Mouse (Mus musculus): ENCODE measurements around the gene Gpr161. TPM values are rescaled to one million over a fixed set of nuclear protein-coding genes. Genes with fewer than 3 reads are reported as not detected.
"Not testable (repeated sequence)": the region's sequence is repeated elsewhere in the genome, so short reads cannot be mapped to it uniquely, and the experiment has no call there.

Gene Gpr161
- total RNA-seq, 2 experiments from 2014 or later, result 12.7 to 14.3 TPM

DNA sequence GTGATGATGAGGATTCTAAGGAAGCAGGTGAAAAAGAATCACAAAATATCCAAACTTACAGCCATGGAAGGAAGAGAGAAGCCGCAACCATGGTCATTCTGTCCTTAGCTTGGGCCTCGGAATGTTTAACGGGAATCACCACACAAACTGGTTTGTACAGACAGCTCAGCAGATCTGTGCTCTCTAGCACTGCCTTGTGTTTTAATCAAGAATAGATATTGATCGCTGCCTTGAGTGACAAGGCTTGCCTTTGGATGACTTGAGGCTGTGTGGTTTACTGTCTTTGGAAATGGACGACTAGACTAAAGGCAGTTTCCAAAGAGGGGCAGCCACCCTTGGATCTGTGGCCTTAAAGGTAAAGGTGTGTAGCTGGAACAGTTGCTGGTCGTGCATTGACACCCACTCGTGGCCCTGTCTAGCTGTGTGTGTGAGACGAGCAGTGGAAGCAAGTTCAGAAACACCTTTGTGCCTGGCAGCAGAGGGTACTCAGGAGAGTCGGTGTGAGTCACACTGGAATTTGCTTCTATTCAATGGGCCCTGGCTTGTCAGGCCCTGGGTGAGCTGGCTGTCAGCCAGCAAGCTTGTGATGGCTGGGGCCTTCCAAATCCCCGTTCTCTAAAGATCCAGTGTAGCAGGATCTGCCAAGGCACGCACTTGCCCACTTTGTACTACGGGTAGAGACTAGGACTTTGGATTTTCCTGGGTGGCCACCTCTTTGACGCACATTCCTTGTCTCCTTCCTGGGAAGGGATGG, 7.0 kb downstream of the Gpr161 start:
- intact Hi-C loops (cut with DNase I), result no loop called here
- peak; percentile 27 to 52 for DNase-seq (ENCODE audit: extremely low spot score in 1 of 2, low spot score in 2 of 2)

DNA sequence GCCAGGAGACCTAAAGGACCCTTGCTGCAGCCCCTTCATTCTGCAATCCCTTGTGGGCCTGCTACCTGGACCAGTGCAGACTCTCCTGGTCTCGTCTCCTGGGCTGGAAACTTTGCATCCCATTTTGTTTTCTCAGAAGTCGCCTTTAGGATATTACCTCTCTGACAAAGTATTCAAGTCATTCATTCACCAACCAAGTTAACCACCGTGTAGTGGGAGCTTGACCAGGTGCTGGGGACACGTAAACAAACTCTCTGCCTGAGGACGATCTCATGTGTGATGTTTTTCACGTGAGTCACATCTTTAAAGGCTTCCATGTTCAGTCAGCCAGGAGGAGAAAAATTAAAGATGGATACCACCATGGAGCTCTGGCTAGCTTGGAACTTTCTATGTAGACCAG, 7.6 kb downstream of the Gpr161 start:
- intact Hi-C loops (cut with DNase I), result no loop called here
- DNase-seq (ENCODE audit: extremely low spot score in 1 of 2, low spot score in 2 of 2), result no peak

DNA sequence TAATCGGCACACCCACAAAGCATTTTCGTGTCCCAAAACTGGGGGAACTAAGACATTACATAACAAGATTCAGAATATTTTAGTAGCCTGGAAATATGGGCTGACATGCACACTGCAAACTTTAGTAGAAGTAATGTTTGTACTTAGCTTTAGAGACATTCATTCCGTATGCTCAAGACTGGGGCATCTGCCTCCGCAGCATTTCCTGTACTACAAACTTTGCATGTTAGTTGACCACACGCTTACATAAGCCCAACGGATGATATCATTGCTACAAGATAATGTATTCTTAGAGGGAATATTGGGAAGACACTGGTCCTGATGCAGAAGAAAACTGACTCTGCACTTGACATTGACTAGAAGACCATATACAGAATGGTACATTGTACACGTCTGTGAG, 8.8 kb downstream of the Gpr161 start:
- DNase-seq (ENCODE audit: extremely low spot score in 1 of 2, low spot score in 2 of 2), result no peak
- intact Hi-C loops (cut with DNase I), result no loop called here

DNA sequence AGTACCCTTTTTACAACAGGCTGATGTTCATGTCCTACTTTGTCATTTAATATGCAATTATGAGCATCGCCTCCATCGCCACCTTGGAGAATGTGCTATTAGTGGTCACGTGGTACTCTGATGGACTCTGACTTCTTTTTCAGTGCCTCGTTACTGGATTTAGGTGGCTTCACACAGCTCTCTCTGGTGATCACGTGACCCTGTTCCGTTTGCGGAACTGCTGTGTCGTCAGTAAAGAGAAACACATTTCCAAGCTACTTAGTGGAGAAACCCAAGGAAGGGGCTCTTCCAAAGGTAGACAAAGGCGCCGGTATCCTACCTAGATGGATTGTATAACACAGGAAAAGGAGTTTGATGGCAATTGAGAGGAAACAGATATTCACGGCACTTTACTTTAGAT, 12.6 kb downstream of the Gpr161 start:
- intact Hi-C loops (cut with DNase I), result no loop called here
- DNase-seq (ENCODE audit: extremely low spot score in 1 of 2, low spot score in 2 of 2), result no peak

DNA sequence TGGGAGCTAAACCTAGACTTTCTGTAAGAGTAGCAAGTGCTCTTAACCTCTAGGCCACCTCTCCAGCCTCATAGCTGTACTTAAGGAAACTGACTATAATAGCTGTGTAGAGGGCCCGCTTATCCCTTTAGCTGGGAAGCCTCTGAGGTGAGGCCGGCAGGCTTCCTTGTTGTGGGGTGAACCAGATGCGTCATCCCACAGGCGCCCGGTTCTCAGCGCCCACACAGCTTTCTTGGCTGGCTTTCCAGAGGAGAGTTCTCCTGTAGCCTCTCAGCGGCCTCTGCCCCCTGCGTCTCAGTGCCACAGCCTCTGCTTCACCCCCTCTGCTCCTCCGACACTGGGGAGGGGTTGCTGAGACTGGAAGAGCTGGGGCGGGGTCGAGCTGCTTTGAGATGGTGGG, 20.8 kb downstream of the Gpr161 start:
- DNase-seq (ENCODE audit: extremely low spot score in 1 of 2, low spot score in 2 of 2), result no peak
- intact Hi-C loops (cut with DNase I), result no loop called here

DNA sequence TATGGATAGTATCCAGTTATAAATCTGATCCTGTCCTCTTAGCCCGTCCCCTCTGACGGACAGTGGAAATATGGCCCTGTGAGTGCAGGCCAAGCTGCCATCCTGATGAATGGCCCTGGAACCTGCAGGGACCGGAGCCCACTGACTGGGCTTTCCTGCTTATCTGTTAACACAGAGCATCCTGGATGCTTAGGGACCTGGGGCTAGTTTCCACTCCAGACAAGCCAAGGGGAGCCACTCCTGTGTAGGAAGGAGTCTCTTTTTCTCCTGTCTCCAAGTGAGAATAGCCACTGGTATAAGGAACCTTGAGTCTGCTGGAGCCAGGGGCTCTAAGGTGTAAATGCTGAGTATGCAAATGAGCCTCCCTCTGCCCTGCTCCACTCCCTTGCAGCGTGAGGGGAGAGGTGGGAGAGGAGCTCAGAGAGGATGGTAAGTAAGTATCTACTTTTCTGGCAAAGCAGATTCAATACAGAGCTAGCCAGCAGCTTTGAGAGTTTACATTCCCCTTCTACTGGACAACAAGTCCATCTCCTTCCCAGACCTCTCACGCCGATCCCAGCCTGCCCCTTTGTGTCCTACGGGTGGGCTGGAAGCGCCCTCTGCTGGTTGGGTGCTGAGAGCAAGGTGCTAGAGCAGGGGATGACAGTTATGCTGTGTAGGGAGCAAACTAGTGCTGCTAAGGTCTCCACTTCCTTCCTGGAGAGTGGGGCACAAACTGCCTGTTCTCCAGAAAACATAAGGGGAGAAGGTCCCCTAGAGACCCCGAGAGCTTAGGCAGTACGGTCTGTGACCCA, 24.7 kb downstream of the Gpr161 start:
- DNase-seq (ENCODE audit: extremely low spot score in 1 of 2, low spot score in 2 of 2), result peak; percentile 53 to 86
- intact Hi-C loops (cut with DNase I), result loop anchor here (2.0 kb wide), 1 partner anchor 68 kb away; no protein-coding TSS in a partner anchor

DNA sequence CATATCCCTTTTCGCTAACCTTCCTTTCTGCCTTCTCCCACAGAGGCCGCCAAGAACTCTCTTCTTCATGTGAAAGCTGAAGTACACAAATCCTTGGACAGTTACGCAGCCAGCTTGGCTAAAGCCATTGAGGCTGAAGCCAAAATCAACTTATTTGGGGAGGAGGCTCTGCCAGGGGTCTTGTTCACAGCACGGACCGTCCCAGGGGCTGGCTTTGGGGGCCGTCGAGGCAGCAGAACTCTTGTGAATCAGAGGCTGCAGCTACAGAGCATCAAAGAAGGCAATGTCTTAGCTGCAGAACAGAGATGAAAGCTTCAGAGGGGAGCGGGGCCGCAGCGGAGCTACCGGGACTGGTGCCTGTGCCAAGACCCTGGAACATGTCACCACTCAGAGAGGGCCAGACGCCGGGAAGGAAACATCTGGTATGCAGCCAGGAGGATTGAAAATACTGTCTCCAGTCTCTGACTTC, 25.8 kb downstream of the Gpr161 start:
- intact Hi-C loops (cut with DNase I), result loop anchor here (2.0 kb wide), 1 partner anchor 69 kb away; no protein-coding TSS in a partner anchor
- peak in 1 of 2 experiments; percentile 35 for DNase-seq (ENCODE audit: extremely low spot score in 1 of 2, low spot score in 2 of 2)

DNA sequence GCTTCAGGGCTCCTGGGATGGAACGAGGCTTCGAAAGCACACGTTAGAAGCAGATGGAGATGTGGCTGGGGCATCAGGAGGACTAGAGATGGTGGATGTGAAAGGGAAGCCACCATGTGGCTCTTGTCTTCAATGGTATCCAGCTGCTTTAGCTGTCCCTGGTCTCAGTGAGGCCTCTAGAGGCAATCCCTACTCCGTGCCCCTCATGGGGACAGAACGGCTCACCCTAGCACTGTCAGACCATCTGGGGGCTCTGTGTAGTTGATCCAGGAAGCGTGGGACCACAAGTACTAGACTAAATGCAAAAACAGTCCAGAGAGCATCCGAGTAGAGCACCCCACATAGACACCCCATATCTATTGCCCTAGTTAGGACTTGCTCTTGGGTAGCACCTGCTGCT, 26.3 kb downstream of the Gpr161 start:
- DNase-seq (ENCODE audit: extremely low spot score in 1 of 2, low spot score in 2 of 2), result no peak
- intact Hi-C loops (cut with DNase I), result loop anchor here (2.0 kb wide), 1 partner anchor 69 kb away; no protein-coding TSS in a partner anchor

DNA sequence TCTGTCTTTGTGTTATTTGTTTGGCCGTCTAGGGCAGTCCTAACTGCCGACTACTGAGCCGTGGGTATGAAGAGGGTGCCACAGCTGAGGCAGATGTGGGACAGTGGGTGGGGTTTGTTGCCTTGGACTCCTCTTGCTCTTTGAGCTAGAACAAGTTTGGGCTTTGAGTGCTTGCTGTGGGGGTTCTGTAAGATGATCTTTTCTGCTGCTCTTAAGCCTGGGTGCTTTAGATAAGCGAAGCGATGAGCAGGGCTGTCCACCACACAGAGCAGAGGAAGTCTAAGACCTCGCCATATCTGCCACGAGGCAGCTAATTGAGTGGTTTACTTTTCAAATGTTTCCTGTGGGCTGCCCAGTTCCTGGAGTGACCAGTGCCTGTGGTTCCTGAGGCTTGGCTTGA, 27.3 kb downstream of the Gpr161 start:
- no peak for DNase-seq (ENCODE audit: extremely low spot score in 1 of 2, low spot score in 2 of 2)
- intact Hi-C loops (cut with DNase I), result no loop called here

DNA sequence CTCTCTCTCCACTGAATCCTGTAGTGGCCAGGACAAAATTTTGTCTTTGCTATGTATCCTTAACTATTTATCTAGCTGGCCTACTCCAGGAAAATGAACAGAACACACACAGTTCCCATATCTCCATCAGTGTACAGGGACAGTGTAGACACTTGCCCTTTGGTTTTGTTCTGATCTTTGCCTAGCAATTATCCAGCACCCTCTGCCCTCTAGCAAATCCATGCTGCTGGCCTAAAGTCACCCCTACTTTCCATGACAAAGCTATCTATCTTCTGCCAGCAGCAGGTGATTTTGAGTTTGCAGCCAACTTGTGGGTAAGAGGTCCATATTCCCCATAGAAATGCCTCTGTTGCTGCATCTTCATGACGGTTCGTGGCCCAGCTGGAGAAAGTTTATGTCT, 31.8 kb downstream of the Gpr161 start:
- intact Hi-C loops (cut with DNase I), result no loop called here

DNA sequence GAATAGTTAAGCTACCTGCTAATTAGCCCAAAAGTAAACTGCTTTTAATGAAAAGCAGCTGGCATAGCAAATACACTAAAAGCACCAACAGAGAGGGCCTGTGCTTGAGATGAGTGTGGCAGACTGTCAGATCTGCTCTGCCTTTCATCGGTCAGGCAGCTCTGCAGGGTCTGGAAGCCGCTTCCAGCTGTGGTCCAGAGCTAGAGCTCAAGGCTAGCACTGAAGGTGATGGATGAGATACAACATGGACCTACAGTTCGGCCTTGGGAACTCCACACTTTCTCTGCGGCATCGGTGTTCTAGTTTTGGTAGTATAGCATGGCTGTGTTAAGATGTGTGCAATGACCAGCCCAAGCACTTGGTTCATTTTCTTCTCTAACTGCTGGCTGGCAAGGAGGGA, 32.2 kb downstream of the Gpr161 start:
- intact Hi-C loops (cut with DNase I), result no loop called here
- no peak for DNase-seq (ENCODE audit: extremely low spot score in 1 of 2, low spot score in 2 of 2)

More for the DNA sequence above, 31.8 kb downstream of the Gpr161 start:
- no peak for DNase-seq (ENCODE audit: extremely low spot score in 1 of 2, low spot score in 2 of 2)

DNA sequence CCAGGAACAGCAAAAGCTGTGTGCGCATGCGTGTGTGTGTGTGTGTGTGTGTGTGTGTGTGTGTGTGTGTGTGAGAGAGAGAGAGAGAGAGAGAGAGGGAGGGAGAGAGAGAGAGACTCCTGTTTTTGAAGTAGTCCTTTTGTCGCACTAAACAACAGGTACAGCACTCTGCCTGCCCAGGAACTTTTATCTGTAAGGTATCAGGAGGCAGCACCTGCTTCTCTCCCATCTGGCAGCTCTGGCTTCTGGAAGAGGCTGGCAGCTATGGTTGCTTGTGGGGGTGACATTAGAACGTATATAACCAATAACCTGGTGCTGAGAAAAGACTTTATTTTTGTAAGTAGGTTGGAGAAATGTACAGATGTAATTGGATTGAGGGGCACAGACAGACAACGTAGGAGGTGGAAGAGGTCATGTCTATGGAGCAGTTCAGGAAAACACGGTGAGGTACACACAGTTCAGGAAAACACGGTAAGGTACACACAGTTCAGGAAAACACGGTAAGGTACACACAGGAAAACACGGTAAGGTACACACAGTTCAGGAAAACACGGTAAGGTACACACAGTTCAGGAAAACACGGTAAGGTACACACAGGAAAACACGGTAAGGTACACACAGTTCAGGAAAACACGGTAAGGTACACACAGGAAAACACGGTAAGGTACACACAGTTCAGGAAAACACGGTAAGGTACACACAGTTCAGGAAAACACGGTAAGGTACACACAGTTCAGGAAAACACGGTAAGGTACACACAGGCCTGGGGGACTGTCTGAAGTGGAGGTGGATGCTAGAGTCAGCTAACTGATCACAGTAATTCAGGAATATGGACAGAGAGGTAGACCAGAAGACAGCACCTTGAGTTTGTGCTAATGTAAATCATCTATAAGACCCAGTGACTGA, 33.0 kb downstream of the Gpr161 start:
- intact Hi-C loops (cut with DNase I); DNase-seq (ENCODE audit: extremely low spot score in 1 of 2, low spot score in 2 of 2): not testable (repeated sequence)

DNA sequence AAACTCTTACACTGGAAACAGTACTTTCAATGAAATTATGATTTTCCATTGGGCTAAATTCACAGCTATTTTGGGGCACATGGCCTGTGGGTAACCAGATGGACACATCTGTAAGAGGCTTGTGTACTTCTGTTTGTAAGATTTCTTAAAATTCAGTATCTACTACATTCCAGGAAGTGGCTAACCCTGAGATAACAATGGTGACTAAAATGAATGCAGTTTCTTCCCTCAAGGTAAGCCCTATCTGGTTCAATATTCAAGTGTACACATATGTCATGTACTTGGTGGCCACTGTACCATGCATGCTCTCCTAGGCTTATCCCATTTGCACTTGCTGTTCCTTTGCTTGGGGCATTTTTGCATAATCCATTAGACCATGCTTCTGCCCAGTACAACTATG, 35.3 kb downstream of the Gpr161 start:
- intact Hi-C loops (cut with DNase I), result no loop called here
- DNase-seq (ENCODE audit: extremely low spot score in 1 of 2, low spot score in 2 of 2), result no peak

DNA sequence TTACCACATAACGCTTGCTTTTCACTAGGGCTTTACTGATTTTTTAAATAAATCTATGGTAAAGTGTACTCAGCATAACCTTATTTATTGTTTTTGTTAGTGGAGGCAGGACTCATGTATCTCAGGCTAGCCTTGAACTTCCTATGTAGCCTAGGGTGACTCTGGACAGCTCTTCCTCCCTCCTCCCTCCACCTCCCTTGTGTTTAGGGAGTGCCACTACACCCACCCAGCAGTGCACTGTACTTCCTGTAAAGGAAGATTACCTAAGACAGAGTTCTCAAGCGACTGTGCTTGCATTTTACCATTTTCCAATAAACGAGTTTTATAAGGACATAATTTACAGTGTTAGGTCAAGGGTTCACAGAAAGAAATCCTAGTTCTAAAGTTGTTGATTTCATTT, 37.2 kb downstream of the Gpr161 start:
- intact Hi-C loops (cut with DNase I), result no loop called here
- DNase-seq (ENCODE audit: extremely low spot score in 1 of 2, low spot score in 2 of 2), result no peak

DNA sequence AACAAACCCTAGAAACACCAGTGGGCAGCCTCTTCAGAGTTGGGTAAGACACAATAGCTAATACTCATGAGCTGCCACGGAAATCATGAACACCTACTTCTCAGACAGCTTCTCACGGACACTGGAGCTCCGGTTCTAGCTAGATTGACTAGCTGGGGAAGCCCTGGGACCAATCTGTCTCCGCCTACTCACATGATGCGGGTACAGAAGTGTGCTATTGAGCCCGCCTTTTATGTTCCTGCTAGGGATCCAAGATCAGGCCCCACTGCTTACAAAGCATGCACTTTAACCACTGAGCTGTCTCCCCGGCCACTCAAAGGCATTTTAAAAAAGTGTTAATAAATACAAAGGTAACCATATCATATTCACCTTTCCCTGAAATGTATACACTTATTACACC, 46.5 kb downstream of the Gpr161 start:
- intact Hi-C loops (cut with DNase I), result no loop called here
- DNase-seq (ENCODE audit: extremely low spot score in 1 of 2, low spot score in 2 of 2), result no peak

DNA sequence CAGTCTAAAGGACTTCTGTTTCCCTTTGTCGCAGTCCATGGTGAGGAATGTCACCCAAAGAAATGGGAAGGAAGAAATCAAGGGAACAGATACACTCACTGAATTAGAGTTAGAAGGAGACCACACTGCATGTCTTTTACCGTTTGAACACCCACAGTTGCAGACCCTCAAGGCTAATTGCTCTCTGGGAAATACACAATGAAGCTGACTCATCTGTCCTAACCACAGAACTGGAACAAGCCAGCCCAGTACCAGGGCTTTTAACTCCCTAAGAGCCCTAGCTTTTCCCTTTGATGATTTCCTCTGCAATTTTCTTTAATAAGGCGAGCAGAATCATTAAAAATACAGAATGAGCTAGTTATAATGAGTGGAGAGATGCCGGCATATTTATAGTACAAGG, 48.9 kb downstream of the Gpr161 start:
- no peak for DNase-seq (ENCODE audit: extremely low spot score in 1 of 2, low spot score in 2 of 2)
- intact Hi-C loops (cut with DNase I), result no loop called here

DNA sequence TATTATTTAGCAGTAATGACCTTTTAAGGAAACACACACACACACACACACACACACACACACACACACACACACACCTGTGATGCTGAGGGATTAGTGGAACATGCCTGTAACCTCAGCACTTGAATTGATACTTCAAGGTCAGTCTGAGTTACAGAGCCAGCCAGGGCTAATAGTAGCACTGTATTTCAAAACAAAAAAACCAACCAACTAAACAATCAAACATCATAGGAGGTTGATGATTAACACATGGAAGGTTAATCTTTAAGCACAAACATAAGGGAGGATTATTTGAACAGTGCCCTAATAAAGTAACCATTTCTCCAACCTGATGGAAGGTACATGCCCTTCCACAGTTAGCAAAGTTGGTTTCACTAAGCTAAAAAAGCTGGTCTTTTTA, 53.0 kb downstream of the Gpr161 start:
- no peak for DNase-seq (ENCODE audit: extremely low spot score in 1 of 2, low spot score in 2 of 2)
- intact Hi-C loops (cut with DNase I), result no loop called here

DNA sequence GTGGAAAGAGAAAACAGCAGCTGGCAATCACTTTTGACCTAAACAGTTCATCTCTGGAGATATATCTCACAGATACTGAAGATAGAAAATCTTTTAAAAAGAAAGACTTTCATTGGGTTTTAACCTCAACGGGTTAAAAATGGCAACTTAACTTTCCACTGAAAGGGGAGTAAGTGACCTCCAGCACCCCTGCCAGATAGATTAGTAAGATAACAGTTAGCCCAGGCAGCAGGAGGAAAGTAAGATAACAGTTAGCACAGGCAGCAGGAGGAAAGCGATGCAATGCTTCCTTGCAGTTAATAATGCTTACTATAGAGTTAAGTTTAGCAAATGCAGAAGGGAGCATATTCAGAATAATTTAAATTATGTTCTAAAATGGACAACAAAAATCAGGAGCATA, 60.8 kb downstream of the Gpr161 start:
- no peak for DNase-seq (ENCODE audit: extremely low spot score in 1 of 2, low spot score in 2 of 2)
- intact Hi-C loops (cut with DNase I), result no loop called here

DNA sequence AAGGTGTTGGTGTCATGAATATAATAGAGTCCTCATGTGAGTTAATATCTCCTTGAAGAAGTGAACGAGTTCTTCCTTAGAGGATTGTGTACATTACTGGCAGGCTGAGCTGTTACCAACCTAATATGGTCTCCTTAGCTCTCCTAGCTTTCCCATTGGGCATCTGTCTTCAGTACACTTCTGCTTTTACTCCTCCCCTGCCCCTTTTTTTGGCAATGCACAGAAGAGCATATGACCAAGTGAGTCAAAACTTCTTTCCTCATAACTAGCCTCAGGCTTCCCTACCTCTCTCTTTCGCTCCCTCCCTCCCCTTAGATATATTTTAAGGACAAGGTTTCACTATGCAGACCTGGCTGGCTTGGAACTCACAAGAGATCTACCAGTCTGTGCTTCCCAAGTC, 67.7 kb downstream of the Gpr161 start:
- intact Hi-C loops (cut with DNase I), result no loop called here
- no peak for DNase-seq (ENCODE audit: extremely low spot score in 1 of 2, low spot score in 2 of 2)

All from left cerebral cortex, postnatal 10 days (tissue).